Comparison of ENCODE assay signal across 8 mouse cellular contexts in genomic region chr11:114668301-114668710, GRCm38 (mm10). TPM values are rescaled to one million over a fixed set of nuclear protein-coding genes. Genes with fewer than 3 reads are reported as not detected.
DNase-seq lines count a peak whose midpoint lies in the region; ATAC-seq lines count a peak whose summit lies in the region.

Gene Rpl38, plus strand, starts transcription at chr11:114668524.

- peak within 1 kb of the TSS; percentile 91 for H3K27ac ChIP-seq in intestine, embryonic 14.5 days (ENCODE audit: low read depth)

- WGBS in intestine, embryonic 14.5 days: 1% methylated on average over 21 of the region's 21 CpGs

- peak within 1 kb of the TSS; percentile 96 for H3K9ac ChIP-seq in intestine, embryonic 14.5 days (ENCODE audit: low read length)

- peak within 1 kb of the TSS; percentile 62 for H3K4me3 ChIP-seq in intestine, embryonic 14.5 days (ENCODE audit: low read depth, low read length)

- peaks cover 11% of the 10 kb centered on the region for H3K4me1 ChIP-seq in intestine, embryonic 14.5 days (replicated peaks; ENCODE audit: control insufficient read depth, insufficient read depth, low read length)

- DNase-seq in adrenal gland, adult 8-10 months: peak; percentile 91
- peak; percentile 95 for DNase-seq in embryo, embryonic 11.5 days (ENCODE audit: low read depth, low spot score)
- peak; percentile 83 to 89 for DNase-seq in gastrocnemius, postnatal 36 days
- peak; percentile 93 for DNase-seq in intestine, embryonic 14.5 days (ENCODE audit: low spot score)
- DNase-seq in left cerebral cortex, postnatal 10 days (ENCODE audit: extremely low spot score in 1 of 2, low spot score in 2 of 2): peak; percentile 94 to 97
- DNase-seq in right cerebral cortex, postnatal 10 days (ENCODE audit: low spot score in 2 of 2): peak; percentile 97
- peak; percentile 94 for DNase-seq in urinary bladder, postnatal 14 days (ENCODE audit: low spot score)

- no peaks in the 10 kb centered on the region for H3K27me3 ChIP-seq in intestine, embryonic 14.5 days (replicated peaks; ENCODE audit: control insufficient read depth, insufficient read depth, low read length)

- no peaks in the 10 kb centered on the region for H3K9me3 ChIP-seq in intestine, embryonic 14.5 days (ENCODE audit: control insufficient read depth, low read length)

- peak within 1 kb of the TSS; percentile 87 for H3K4me2 ChIP-seq in intestine, embryonic 14.5 days (ENCODE audit: low read length)

- peak; percentile 82 for ATAC-seq in intestine, embryonic 14.5 days (replicated peaks; ENCODE audit: low FRiP score, low TSS enrichment, low read depth)
- ATAC-seq in megakaryocyte progenitor cell, adult 5-6 weeks (replicated peaks; ENCODE audit: poor library complexity): peak; percentile 78

- intact Hi-C loops in gastrocnemius, postnatal 36 days (cut with DNase I): no loop called here
- intact Hi-C loops in left cerebral cortex, postnatal 10 days (cut with DNase I): no loop called here

- H3K36me3 ChIP-seq in intestine, embryonic 14.5 days (ENCODE audit: control insufficient read depth, insufficient read depth, low read length): peaks cover 35% of the 10 kb centered on the region

RNA-seq across cellular contexts. Expression of gene Rpl38, which starts in this region (rescaled TPM):
- total RNA-seq in adrenal gland, adult 8-10 months (2022): 1,000 to 10,000 TPM; 1,051 to 1,434 (median 1,137) TPM
- total RNA-seq in gastrocnemius, postnatal 36 days (2021): 100 to 1,000 TPM; 432 to 556 TPM
- 1,083 and 1,275 TPM in 2 replicates for polyA plus RNA-seq in intestine, embryonic 14.5 days (2014; fragmentation: Nextera tagmentation; extraction: Ambion mirVana)
- total RNA-seq in left cerebral cortex, postnatal 10 days (2021): 100 to 1,000 TPM; 902 to 927 TPM
- total RNA-seq in megakaryocyte progenitor cell, adult 5-6 weeks (2015): 1,088 and 1,176 TPM in 2 replicates
- total RNA-seq in megakaryocyte progenitor cell, adult 5-6 weeks (2017): 3,319 and 5,175 TPM in 2 replicates

Comparison
In these comparisons a context has a peak if more than half of its experiments do, and no peak if none do; other contexts are left out.
1. Peak in every context shown above with its lines: DNase-seq, ATAC-seq, H3K4me3 ChIP-seq and H3K27ac ChIP-seq.